Comparison of ENCODE assay signal across 9 mouse cellular contexts in genomic region chr11:16895441-16896356, GRCm38 (mm10). TPM values are rescaled to one million over a fixed set of nuclear protein-coding genes. Genes with fewer than 3 reads are reported as not detected.
DNase-seq lines count a peak whose midpoint lies in the region; ATAC-seq and TF ChIP-seq lines count a peak whose summit lies in the region.
"Had no signal": no experiment of that assay in that cellular context is flagged by ENCODE, and none has a peak within 500 bp of the region (broad histone marks: within the 10 kb centered on the region; RNA-seq: fewer than 3 reads in every experiment).

No protein-coding gene starts in this region.

- CTCF ChIA-PET in Patski (lab: Charles Lee), result interaction anchor here (0.9 to 2.9 kb wide), 4 partner anchors 10 to 317 kb away, joined by 3 to 9 read pairs (median 4); no protein-coding TSS in a partner anchor

- H3K4me1 ChIP-seq in hindbrain, embryonic 10.5 days (replicated peaks), result peaks cover 8% of the 10 kb centered on the region; the same call in 1 of the 2 replicates
- H3K4me1 ChIP-seq in hindbrain, embryonic 13.5 days (replicated peaks), result no peaks in the 10 kb centered on the region

- H3K9ac ChIP-seq in hindbrain, embryonic 13.5 days, result no peak overlapping the region

- WGBS in hindbrain, embryonic 10.5 days, result 69% methylated on average over 13 of the region's 13 CpGs
- 69% methylated on average over 13 of the region's 13 CpGs for WGBS in hindbrain, embryonic 13.5 days

- TF ChIP-seq CTCF in Patski (IDR thresholded peaks at IDR 0.05), result no peak

- H3K9me3 ChIP-seq in hindbrain, embryonic 10.5 days, result no peaks in the 10 kb centered on the region
- H3K9me3 ChIP-seq in hindbrain, embryonic 13.5 days, result no peaks in the 10 kb centered on the region
- H3K9me3 ChIP-seq: G1E had no signal

- in situ Hi-C loops in Patski (cut with MboI; ENCODE audit: low pct_unique_long_range_greater_than_20kb), result loop anchor here (5.0 kb wide), 1 partner anchor 42 kb away; no protein-coding TSS in a partner anchor

- POLR2A ChIA-PET in Patski (lab: Charles Lee), result no interaction called here

- ATAC-seq in hindbrain, embryonic 13.5 days (ENCODE audit: low FRiP score), result no peak
- peak; percentile 38 for ATAC-seq in Patski
- ATAC-seq in granulocyte monocyte progenitor cell, adult 5-6 weeks (replicated peaks; ENCODE audit: poor library complexity, severe bottlenecking), result no peak
- ATAC-seq in megakaryocyte, adult 5-6 weeks (ENCODE audit: poor library complexity, severe bottlenecking), result no peak
- ATAC-seq in erythroid progenitor cell, adult 5-6 weeks (replicated peaks; ENCODE audit: low FRiP score, poor library complexity, severe bottlenecking), result no peak

- no peaks in the 10 kb centered on the region for H3K27me3 ChIP-seq in hindbrain, embryonic 10.5 days (ENCODE audit: insufficient read depth, poor library complexity, severe bottlenecking)
- no peaks in the 10 kb centered on the region for H3K27me3 ChIP-seq in hindbrain, embryonic 13.5 days
- H3K27me3 ChIP-seq in Patski, result no peaks in the 10 kb centered on the region

- no peak overlapping the region for H3K4me3 ChIP-seq in hindbrain, embryonic 10.5 days
- H3K4me3 ChIP-seq in hindbrain, embryonic 13.5 days, result no peak overlapping the region

- H3K4me2 ChIP-seq in hindbrain, embryonic 13.5 days, result no peak overlapping the region

- peak; percentile 10 for DNase-seq in hindbrain, embryonic 10.5 days (ENCODE audit: low spot score)
- no peak for DNase-seq in Patski (ENCODE audit: low read depth, low spot score)
- DNase-seq in gastrocnemius, adult 18-20 months (ENCODE audit: low spot score), result peak; percentile 37
- DNase-seq in lung, postnatal 4 days, result peak; percentile 45 to 67

- no peak overlapping the region; the same call in 1 of the 2 replicates for H3K27ac ChIP-seq in hindbrain, embryonic 10.5 days
- H3K27ac ChIP-seq in hindbrain, embryonic 13.5 days, result no peak overlapping the region

- no peaks in the 10 kb centered on the region for H3K36me3 ChIP-seq in hindbrain, embryonic 10.5 days
- no peaks in the 10 kb centered on the region for H3K36me3 ChIP-seq in hindbrain, embryonic 13.5 days
- H3K36me3 ChIP-seq: G1E had no signal

RNA-seq across cellular contexts. Expression of gene Fbxo48, which starts 55.5 kb away (rescaled TPM):
- 1.2 and 1.6 TPM in 2 replicates for polyA plus RNA-seq in hindbrain, embryonic 10.5 days (2016; fragmentation: Nextera tagmentation; extraction: Ambion mirVana)
- polyA plus RNA-seq in hindbrain, embryonic 13.5 days (2015; fragmentation: Nextera tagmentation; extraction: Ambion mirVana), result 0.61 and 0.66 TPM in 2 replicates
- 2.5 TPM for polyA plus RNA-seq in Patski (2021)
- under 1 TPM; 0.09 to 0.39 TPM for total RNA-seq in gastrocnemius, adult 18-20 months (2021)
- total RNA-seq in granulocyte monocyte progenitor cell, adult 5-6 weeks (2014; fragmentation: Nextera tagmentation), result 6.0 and 7.9 TPM in 2 replicates
- total RNA-seq in granulocyte monocyte progenitor cell, adult 5-6 weeks (2017), result 7.3 and 7.4 TPM in 2 replicates
- total RNA-seq in megakaryocyte, adult 5-6 weeks (2015), result 10.6 and 11.4 TPM in 2 replicates
- total RNA-seq in megakaryocyte, adult 5-6 weeks (2017), result 11.3 and 12.2 TPM in 2 replicates
- 22.7 and 59.5 TPM in 2 replicates for total RNA-seq in erythroid progenitor cell, adult 5-6 weeks (2015; ENCODE audit: low replicate concordance)
- total RNA-seq in erythroid progenitor cell, adult 5-6 weeks (2017; ENCODE audit: low replicate concordance), result 47.9 and 59.2 TPM in 2 replicates

Comparison
In these comparisons a context has a peak if more than half of its experiments do, and no peak if none do; other contexts are left out.
1. RNA of gene Fbxo48, which starts 55.5 kb away (total RNA-seq): 22.7 to 59.5 TPM in erythroid progenitor cell, adult 5-6 weeks, 10.6 to 12.2 TPM in megakaryocyte, adult 5-6 weeks and 6.0 to 7.9 TPM in granulocyte monocyte progenitor cell, adult 5-6 weeks; 0.09 to 0.39 TPM in gastrocnemius, adult 18-20 months; every median in the first group is over 4 times any median in the second.